ENCODE assay signal across 8 mouse cellular contexts in genomic region chr2:31759751-31760460, GRCm38 (mm10).
DNase-seq lines count a peak whose midpoint lies in the region.

No protein-coding gene starts in this region.

- DNase-seq in CD4-positive helper T cell, adult 2 months (ENCODE audit: low read depth, low spot score): peak; percentile 60
- peak; percentile 85 to 94 for DNase-seq in adrenal gland, adult (ENCODE audit: inconsistent age in 2 of 2, low spot score in 1 of 2)
- DNase-seq in embryo, embryonic 9.5 days (ENCODE audit: extremely low spot score): peak; percentile 95
- peak; percentile 84 for DNase-seq in heart, adult 9 months (ENCODE audit: low spot score in 2 of 2)
- DNase-seq in kidney, adult 8-10 months: peak; percentile 70 to 78
- DNase-seq in lung, postnatal 10 days: peak; percentile 95
- DNase-seq in ovary, postnatal 14 days (ENCODE audit: low spot score): peak; percentile 80
- DNase-seq in urinary bladder, adult 18-20 months (ENCODE audit: low spot score in 2 of 2): peak; percentile 74 to 86

Comparison
In these comparisons a context has a peak if more than half of its experiments do, and no peak if none do; other contexts are left out.
1. Peak in every context shown above with its lines: DNase-seq.